Mouse (Mus musculus) hindbrain, embryonic 16.5 days (tissue): Measurements from ENCODE around the gene Ftsj3. TPM values are rescaled to one million over a fixed set of nuclear protein-coding genes. Genes with fewer than 3 reads are reported as not detected.

Source experiments
- ATAC-seq: fragments of 200-750 bp; cut with Nextera tagmentation; 2 replicates; pipeline ENCODE4 v1.8.0; 2017; ENCODE audit warnings: moderate TSS enrichment, moderate library complexity
- H3K27ac ChIP-seq: fragments of 300-500 bp; sonication (generic); 2 replicates; pipeline ENCODE4 v1.5.1; 2014; ENCODE audit warnings: low read depth, mild to moderate bottlenecking, control low read depth, low read length, moderate library complexity
- H3K27me3 ChIP-seq: fragments of 300-500 bp; sonication (generic); replicated peaks from 2 replicates; pipeline ENCODE4 v1.6.1; 2014; ENCODE audit warnings: low read length; ENCODE audit not compliant: control insufficient read depth, insufficient read depth
- H3K36me3 ChIP-seq: fragments of 300-500 bp; sonication (generic); 2 replicates; pipeline ENCODE4 v1.6.1; 2014; ENCODE audit warnings: mild to moderate bottlenecking, low read length, moderate library complexity, mixed read lengths; ENCODE audit not compliant: control insufficient read depth, insufficient read depth
- H3K4me1 ChIP-seq: fragments of 300-500 bp; sonication (generic); 2 replicates; pipeline ENCODE4 v1.6.1; 2014; ENCODE audit warnings: low read depth, low read length; ENCODE audit not compliant: control insufficient read depth, insufficient read depth
- H3K4me2 ChIP-seq: fragments of 300-500 bp; sonication (generic); 2 replicates; pipeline ENCODE4 v1.6.1; 2014; ENCODE audit warnings: mild to moderate bottlenecking, low read length, control low read depth, moderate library complexity
- H3K4me3 ChIP-seq: fragments of 300-500 bp; sonication (generic); 2 replicates; pipeline ENCODE4 v1.5.1; 2014; ENCODE audit warnings: mild to moderate bottlenecking, low read length, control low read depth, moderate library complexity
- H3K9ac ChIP-seq: fragments of 300-500 bp; sonication (generic); 2 replicates; pipeline ENCODE4 v1.6.1; 2014; ENCODE audit warnings: low read depth, mild to moderate bottlenecking, control low read depth, low read length, moderate library complexity
- H3K9me3 ChIP-seq: fragments of 300-500 bp; sonication (generic); 2 replicates; pipeline ENCODE4 v1.6.1; 2014; ENCODE audit warnings: mild to moderate bottlenecking, low read length, moderate library complexity; ENCODE audit not compliant: control insufficient read depth
- WGBS: fragments of 180-500 bp; shearing (Covaris S2); extraction: QIAGEN DNeasy Blood & Tissue Kit; methylation state at CpG from one replicate; pipeline ENCODE4 v1.1.7; 2014; 5-methylcytosine and 5-hydroxymethylcytosine counted together
- polyA plus RNA-seq: library from polyadenylated mRNA; unstranded; fragments of >200 nt; fragmentation: Nextera tagmentation; extraction: Ambion mirVana; gene quantifications from 2 replicates; pipeline ENCODE4 v1.2.1, GENCODE M21; 2015

Gene Ftsj3
- polyA plus RNA-seq: 31.6 and 35.0 TPM in 2 replicates

DNA sequence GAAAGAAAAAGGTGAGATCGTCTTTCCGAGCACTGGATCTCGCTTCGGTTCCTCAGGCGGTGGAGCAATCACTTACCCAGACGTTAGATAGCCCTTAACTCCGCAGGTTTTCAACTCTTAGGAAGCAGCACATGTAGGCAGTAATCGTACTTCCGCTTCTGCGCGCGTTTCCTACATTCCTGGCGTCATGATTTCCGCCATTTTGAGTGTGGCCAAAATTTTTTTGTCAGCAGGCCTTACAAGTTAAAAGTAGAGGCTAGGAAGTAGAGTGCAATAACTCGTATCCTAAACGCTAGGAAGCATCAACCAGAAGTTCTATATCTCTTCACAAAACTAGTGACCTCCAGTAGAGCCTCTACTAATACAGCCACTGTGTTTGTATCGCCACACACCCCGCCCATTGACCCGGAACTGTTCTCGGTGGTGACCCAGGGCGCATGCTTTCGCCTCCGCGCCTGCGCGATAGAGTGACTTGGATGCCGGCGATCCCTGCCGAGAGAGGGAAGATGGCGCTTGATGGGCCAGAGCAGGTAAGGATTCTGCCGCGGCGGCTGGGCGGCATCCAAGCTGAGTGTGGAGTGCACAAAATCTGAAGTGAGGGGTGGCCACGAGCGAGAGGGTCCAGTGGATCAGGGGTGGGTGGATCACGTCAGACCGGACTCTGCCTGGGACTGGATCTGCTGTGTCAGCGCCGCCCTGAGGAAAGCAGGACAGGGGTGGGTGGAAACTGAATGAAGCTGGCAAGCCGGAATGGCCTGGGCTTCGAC lies at the start of gene Ftsj3, which contains the start of gene Psmc5:
Ftsj3 (minus strand) TSS at position 395 of the 767 bp plus-strand sequence.
Psmc5 (plus strand) TSS at position 470 of the 767 bp plus-strand sequence.
- under 1% methylated on average over 42 of the region's 42 CpGs for WGBS
- H3K36me3 ChIP-seq: peaks cover 18% of the 10 kb centered on the region
- peak within 1 kb of the TSS; percentile 79 for H3K4me3 ChIP-seq
- peaks cover 21% of the 10 kb centered on the region for H3K4me1 ChIP-seq
- H3K4me2 ChIP-seq: peak within 1 kb of the TSS; percentile 86
- peak within 1 kb of the TSS; percentile 85 for H3K27ac ChIP-seq
- peak within 1 kb of the TSS; percentile 90 for H3K9ac ChIP-seq
- no peaks in the 10 kb centered on the region for H3K9me3 ChIP-seq
- peak; percentile 97 for ATAC-seq
- H3K27me3 ChIP-seq: no peaks in the 10 kb centered on the region

DNA sequence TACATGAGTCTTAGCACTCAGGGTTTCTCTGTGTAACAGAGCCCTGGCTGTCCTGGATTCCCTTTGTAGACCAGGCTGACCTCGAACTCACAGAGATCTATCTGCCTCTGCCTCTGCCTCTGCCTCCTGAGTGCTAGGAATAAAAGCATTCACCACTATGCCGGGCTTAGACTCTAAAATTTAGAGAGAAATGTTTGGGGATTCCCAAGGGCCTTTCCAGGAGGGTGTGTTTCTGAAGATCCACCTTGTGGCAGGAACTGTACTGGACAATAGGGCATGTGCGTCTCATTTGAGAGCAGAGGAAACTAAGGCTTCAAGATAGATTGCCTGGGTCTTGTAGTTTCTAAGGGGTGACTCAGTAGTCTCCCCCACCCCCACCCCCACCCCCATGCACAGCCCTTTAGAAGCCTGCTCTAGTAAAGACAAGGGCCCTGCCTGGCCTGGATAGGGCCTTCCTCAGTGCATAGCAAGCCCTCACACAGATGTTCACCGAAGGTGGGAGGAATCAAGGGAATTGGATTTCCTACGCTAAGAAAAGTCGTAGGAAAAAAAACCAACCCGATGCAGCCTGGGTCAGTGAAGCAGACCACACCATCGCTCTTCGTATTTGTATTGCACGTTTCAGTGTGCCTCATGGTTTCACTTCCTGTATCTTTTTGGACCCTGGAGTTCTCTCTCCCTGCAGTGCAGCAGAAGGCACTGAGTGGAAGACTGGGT lies 49.6 kb upstream of the Ftsj3 start:
- 85% methylated on average over 10 of the region's 10 CpGs for WGBS
- H3K9me3 ChIP-seq: no peaks in the 10 kb centered on the region

DNA sequence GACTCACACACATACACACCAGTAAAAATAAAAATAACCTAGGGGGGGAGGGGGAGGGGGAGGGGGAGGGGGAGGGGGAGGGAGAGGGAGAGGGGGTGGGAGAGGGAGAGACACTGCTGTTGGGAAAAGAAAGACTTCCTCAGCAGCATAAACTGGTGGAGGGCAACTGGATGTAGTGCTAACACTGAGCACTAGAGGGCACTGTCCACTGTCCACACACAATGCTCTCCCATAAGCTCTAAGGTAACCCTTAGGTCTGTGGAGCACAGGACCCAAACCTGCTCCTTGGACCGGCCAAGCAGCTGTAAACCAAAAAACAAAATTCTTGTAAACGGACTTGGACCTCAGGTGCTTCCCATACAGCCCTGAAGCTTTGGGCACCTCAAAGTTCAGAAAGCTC lies 46.8 kb upstream of the Ftsj3 start:
- H3K27ac ChIP-seq: no peak overlapping the region
- no peaks in the 10 kb centered on the region for H3K9me3 ChIP-seq
- no peaks in the 10 kb centered on the region for H3K36me3 ChIP-seq
- H3K27me3 ChIP-seq: no peaks in the 10 kb centered on the region
- H3K4me1 ChIP-seq: no peaks in the 10 kb centered on the region
- 30% methylated on average over 2 of the region's 2 CpGs for WGBS
- H3K4me2 ChIP-seq: no peak overlapping the region
- H3K4me3 ChIP-seq: no peak overlapping the region
- H3K9ac ChIP-seq: no peak overlapping the region
- ATAC-seq: no peak

More for the DNA sequence above, 49.6 kb upstream of the Ftsj3 start:
- no peaks in the 10 kb centered on the region for H3K27me3 ChIP-seq
- H3K4me3 ChIP-seq: no peak overlapping the region
- ATAC-seq: no peak
- H3K4me2 ChIP-seq: no peak overlapping the region
- no peak overlapping the region for H3K9ac ChIP-seq
- no peaks in the 10 kb centered on the region for H3K4me1 ChIP-seq
- no peak overlapping the region for H3K27ac ChIP-seq
- no peaks in the 10 kb centered on the region for H3K36me3 ChIP-seq

DNA sequence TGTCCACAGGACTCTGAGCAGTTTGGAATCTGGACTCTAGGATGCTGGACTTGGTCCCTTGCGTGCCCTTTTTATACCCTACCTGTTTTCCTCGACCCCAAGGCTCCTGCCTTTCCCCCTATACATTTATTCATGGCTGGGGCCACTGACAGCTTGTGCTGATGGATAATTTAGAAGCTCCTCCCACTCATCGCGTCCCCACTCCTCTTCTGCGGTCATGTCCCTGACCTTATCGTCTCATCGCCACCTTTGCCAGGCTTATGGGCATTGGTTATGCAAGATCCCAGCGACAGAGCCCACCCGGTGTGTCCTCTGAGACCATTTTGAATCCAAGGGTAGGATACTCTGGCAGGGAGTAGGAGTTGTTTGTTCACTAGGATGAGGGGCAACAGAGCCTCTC lies 45.9 kb upstream of the Ftsj3 start, which contains the start of gene Gh:
Gh (minus strand) TSS at position 101 of the 400 bp plus-strand sequence.
- no peaks in the 10 kb centered on the region for H3K27me3 ChIP-seq
- H3K4me2 ChIP-seq: no peak within 1 kb of the TSS
- H3K36me3 ChIP-seq: no peaks in the 10 kb centered on the region
- ATAC-seq: no peak
- H3K27ac ChIP-seq: no peak within 1 kb of the TSS
- WGBS: 82% methylated on average over 9 of the region's 9 CpGs
- no peaks in the 10 kb centered on the region for H3K4me1 ChIP-seq
- H3K4me3 ChIP-seq: no peak within 1 kb of the TSS
- H3K9me3 ChIP-seq: no peaks in the 10 kb centered on the region
- no peak within 1 kb of the TSS for H3K9ac ChIP-seq

DNA sequence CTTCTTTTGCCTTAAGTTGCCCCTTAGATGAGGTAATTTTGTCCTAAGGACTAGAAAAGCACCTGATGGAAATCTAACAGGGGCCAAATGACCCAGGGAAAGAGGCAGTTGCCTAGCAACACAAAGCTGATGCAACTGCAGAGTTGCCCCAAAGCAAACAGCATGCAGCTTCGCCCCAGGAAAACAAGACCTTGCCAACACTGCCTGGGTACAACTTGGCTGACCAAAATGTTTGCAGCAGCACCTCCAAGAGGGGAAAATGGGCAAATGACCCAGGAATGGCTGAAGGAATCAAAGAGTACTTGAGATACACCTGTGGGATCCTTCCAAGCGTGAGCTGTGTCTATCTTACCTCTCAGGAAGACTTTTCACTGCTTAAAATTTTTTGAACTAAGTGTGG lies 36.0 kb upstream of the Ftsj3 start:
- no peaks in the 10 kb centered on the region for H3K27me3 ChIP-seq
- 86% methylated on average over 2 of the region's 2 CpGs for WGBS
- no peaks in the 10 kb centered on the region for H3K9me3 ChIP-seq
- H3K9ac ChIP-seq: no peak overlapping the region
- H3K4me2 ChIP-seq: no peak overlapping the region
- ATAC-seq: no peak
- no peak overlapping the region for H3K4me3 ChIP-seq
- H3K27ac ChIP-seq: no peak overlapping the region
- no peaks in the 10 kb centered on the region for H3K4me1 ChIP-seq
- H3K36me3 ChIP-seq: no peaks in the 10 kb centered on the region

DNA sequence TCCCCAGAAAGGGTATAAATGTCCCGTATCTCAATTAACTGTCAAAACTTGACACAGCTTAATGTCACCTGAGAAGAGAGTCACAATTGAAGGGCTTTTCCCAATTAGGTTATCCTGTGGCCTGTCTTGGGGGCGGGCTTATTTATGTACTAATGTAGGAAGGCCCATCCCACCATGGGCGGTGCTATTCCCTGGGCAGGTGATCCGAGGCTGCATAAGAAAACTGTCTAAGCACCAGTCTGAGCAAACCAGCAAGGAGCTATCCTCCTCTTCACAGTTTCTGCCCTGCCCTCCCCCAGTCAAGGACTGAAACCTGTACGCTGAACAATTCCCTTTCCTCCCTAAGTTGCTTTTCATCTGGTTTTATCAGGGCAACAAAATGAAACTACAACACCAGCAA lies 34.5 kb upstream of the Ftsj3 start:
- H3K27ac ChIP-seq: no peak overlapping the region
- H3K9me3 ChIP-seq: no peaks in the 10 kb centered on the region
- H3K4me3 ChIP-seq: no peak overlapping the region
- H3K4me2 ChIP-seq: no peak overlapping the region
- H3K27me3 ChIP-seq: no peaks in the 10 kb centered on the region
- no peaks in the 10 kb centered on the region for H3K4me1 ChIP-seq
- no peaks in the 10 kb centered on the region for H3K36me3 ChIP-seq
- no peak for ATAC-seq
- no peak overlapping the region for H3K9ac ChIP-seq
- WGBS: 90% methylated on average over 5 of the region's 5 CpGs

DNA sequence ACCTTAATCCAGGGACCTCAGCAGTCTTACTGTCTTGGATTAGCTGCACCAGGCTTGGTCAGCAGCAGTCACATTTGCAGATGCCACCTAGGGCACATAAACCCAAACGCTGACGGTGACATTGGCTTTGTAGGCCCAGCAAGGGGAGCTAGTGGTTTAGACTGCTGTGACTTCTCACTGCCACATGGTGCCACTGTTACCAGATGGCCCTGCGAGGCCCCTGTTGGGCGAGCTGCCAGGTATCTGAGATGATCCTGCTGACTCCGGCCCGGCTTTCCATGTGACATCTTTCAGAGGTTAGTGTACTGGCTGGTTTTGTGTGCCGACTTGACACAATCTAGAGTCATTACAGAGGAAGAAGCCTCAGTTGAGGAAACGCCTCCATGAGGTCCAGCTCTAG lies 33.5 kb upstream of the Ftsj3 start:
- Histone ChIP-seq H3K27ac (no peak overlapping the region), H3K9me3 (no peaks in the 10 kb centered on the region), H3K36me3 (no peaks in the 10 kb centered on the region), H3K9ac (no peak overlapping the region), H3K4me2 (no peak overlapping the region), H3K27me3 (no peaks in the 10 kb centered on the region), H3K4me3 (no peak overlapping the region), H3K4me1 (no peaks in the 10 kb centered on the region)
- WGBS: 50% methylated on average over 8 of the region's 8 CpGs
- no peak for ATAC-seq

DNA sequence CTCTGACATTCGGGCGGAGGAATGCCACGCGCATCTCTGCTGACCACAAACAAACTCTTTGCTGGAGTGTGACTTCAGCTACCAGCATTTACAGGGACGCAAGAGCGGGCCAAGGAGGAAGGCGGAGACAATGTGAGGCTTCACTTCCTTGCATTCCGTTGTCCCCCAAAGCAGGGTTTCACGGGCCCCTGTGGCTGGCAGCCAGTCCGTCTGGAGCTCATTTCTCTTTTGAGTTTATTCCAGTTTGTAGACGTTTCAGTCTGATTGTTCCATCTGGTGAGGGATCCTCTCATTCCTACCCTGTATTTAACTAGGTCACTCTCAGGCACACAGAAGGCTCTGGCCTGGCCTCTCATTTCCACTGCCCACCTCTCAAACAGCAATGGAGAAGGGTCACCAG lies 31.1 kb upstream of the Ftsj3 start:
- Histone ChIP-seq H3K27me3 (no peaks in the 10 kb centered on the region), H3K27ac (no peak overlapping the region), H3K9ac (no peak overlapping the region), H3K9me3 (no peaks in the 10 kb centered on the region), H3K4me3 (no peak overlapping the region), H3K4me2 (no peak overlapping the region), H3K4me1 (no peaks in the 10 kb centered on the region), H3K36me3 (no peaks in the 10 kb centered on the region)
- 56% methylated on average over 11 of the region's 11 CpGs for WGBS
- no peak for ATAC-seq

DNA sequence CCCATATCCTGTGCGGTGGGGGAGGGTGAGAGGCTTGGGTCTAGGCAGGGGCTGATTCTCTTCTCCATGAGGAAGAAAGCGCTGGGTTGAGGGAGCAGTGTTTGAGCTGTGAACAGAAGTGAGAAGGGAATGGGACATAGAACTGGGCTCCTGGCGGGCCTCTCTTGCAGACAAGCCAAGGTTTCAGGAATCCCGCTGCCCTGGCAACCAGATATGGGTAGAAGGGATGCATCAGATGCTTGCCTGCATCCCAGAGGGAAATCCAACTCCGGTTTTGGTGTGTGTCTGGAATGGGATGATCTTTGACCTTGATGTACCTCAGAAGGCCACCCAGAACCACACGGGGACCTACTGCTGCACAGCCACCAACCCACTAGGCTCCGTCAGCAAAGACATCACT lies 30.3 kb upstream of the Ftsj3 start:
- Histone ChIP-seq H3K9me3 (no peaks in the 10 kb centered on the region), H3K4me1 (no peaks in the 10 kb centered on the region), H3K4me3 (no peak overlapping the region), H3K4me2 (no peak overlapping the region), H3K27ac (no peak overlapping the region), H3K9ac (no peak overlapping the region), H3K36me3 (no peaks in the 10 kb centered on the region), H3K27me3 (no peaks in the 10 kb centered on the region)
- ATAC-seq: no peak
- 78% methylated on average over 7 of the region's 7 CpGs for WGBS
